Mouse (Mus musculus) ovary, adult 2 months (tissue): Measurements from ENCODE around the gene Sdad1. TPM values are rescaled to one million over a fixed set of nuclear protein-coding genes. Genes with fewer than 3 reads are reported as not detected.

ENCODE experiments used
- polyA plus RNA-seq: library from polyadenylated mRNA; depleted of rRNA; stranded (reverse); fragments of >200 nt; gene quantifications from 2 replicates; pipeline ENCODE4 v1.2.3, GENCODE M21; 2012; rRNA removed

Gene Sdad1
- polyA plus RNA-seq: 14.7 and 14.9 TPM in 2 replicates

DNA sequence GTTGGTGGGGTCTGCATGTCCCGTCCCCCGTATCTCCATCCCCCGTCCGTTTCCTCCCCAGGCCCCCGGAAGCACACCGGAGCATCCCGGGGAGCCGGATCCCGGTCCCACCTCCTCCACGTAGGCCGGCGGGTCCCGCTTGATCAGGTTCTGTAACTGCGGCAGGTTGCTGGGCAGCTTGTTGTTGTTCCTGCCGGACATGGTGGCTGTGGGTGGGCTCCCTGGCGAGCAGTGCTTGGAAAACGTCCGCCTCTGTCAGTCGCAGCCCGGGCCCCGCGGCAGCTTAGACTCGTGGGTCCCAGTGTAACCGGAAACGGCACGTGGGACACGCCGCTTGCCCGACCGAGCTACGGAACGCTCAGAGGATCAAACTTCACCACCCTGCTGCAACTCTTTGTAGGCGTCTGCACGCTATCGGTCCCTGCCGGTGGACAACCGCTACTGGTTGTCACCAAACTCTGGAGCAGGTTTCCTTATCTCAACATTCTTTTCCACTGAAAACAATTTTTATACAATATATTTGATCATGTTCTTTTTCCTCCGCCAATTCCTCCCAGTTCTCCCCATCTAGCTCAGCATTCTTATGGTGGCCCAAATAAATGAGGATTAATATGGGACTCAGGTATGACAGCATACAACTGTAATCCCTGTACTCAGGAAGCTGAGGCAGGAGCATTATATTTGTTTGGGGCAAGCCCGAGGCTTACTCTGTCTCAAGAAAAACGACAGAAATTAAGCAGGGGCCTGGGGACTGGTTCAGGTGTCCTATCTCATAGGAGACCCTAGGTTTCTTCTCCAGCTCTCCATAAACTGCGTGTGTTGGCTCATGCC is at the start of gene Sdad1:
Sdad1 (minus strand) TSS at position 799 of the 831 bp plus-strand sequence.

DNA sequence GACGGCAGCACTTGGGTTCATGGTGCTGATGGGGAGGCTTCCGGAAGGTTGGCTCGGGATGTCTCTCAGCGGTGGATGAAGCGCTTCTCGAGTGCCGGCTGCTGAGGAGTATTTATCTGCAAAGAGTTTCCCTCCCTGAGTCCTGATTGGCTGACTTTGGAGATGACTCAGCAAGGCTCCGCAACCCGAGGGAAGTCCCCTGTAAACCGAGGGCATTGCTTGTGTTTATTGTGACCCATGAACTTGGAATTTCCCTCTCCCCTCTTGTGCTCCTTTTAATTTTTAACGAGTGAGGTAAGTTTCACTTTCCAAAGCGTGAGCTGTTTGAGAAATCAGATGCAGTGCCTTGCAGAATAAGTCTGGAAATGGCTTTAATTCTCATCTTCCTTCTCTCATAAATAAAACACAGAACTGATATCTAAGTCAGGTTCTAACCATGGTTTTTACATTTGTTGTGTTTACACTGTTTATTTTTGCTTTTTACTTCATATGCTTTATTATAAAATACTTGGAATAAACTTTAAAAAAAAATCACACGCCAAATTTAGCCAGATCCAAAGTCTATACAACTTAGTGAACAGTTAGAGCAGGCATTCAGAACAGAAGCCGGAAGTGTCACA is 38.6 kb upstream of the Sdad1 start, which contains the start of gene Cxcl10:
Cxcl10 (minus strand) TSS at position 96 of the 620 bp plus-strand sequence.

DNA sequence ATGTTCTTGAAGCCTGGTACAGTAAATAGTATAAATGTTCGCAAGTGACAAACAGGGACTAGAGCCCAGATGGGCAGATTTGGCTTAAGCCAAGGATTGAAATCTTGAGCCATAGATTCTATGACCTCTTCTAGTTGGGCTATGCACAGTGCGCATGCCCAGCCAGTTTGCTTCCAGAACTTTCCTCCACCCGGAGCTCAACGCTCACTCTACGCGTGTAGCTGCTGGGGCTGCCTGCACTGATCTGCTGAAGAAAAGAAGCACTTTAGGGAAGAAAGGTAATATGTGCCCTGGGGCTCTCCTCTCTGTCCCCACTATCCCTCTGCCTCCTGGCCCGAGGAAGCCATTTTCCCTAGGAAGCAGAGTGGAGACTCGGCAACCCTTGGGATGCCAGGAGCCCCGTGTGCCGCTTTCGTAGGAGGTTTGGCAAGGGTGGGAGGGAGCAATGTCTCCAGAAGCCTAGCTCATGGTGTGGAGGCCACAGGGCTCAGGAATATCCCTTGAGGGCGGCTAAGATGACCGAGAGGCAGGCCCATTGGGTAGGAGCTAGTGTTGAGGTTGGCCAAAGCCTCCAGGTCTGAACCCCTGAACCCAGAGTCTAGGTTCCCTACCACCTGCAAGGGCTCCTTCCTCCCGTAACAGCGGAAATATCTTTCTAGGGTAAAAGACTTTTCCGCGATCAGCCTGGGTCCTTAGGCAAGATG is 21.5 kb upstream of the Sdad1 start, which contains the start of gene Art3:
Art3 (plus strand) TSS at position 193 of the 704 bp plus-strand sequence.

DNA sequence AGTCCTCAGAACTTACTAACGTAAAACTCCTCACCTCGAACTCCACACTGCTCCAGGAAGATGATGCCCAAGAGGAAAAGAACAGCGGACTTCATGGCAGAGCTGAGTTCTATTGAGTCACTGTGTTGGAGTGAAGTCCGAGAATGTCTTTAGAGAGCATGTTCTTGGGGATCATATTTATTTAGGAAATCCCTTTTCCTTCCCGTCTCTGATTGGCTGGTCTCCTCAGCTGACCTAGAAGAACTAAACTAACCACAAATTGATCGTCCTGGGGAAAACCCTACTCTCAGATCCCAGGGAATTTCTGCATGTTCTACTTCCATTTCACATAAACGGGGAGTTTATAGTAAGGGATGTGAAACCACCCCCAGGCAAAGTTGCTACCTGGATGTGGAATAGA is 17.6 kb upstream of the Sdad1 start, which contains the start of gene Cxcl9:
Cxcl9 (minus strand) TSS at position 151 of the 400 bp plus-strand sequence.

DNA sequence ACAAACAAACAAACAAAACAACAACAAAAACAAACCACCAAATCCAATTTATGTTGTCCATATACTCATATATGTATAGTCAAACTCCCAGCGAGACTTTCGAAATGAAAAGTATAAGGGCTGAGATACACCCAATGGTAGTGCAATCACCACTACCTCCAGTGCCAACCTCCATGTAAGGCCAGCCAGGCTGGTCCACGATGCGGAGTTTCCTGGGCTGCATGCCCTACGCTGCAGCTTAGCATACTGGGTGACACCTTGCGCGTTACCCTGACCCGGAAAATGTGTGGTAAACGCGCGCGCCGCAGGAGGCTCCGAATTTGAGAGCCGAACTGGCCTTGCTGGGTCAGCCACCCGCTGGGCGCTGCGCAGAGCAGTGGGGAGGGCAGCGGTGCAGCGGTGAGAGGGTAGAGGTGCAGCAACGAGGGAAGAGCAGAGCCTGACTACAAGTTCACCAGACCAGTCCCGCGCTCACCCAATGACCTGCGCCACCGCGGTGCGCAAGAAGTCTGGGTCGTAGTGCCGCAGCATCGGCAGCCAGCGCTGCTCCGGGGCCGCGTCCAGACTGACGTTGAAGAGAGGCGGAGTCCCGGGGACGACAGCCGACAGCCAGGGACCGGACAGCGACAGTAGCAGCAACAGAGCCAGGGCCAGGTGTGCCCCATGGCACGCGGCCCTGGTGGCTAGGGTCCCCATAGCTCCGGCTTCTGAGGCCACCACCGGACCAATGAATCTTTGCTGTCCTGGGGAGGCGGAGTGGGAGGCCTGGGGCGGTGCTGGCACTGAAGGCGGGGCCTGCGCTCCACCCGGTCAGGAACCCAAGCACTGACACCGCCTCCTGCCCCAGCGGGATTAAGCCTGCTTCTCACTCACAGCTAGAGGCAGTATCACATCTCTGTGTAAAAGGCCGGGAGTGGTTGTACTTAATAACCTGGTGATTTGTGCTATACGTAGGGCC is 32.6 kb downstream of the Sdad1 start, which contains the start of gene Naaa:
Naaa (minus strand) TSS at position 734 of the 958 bp plus-strand sequence.

DNA sequence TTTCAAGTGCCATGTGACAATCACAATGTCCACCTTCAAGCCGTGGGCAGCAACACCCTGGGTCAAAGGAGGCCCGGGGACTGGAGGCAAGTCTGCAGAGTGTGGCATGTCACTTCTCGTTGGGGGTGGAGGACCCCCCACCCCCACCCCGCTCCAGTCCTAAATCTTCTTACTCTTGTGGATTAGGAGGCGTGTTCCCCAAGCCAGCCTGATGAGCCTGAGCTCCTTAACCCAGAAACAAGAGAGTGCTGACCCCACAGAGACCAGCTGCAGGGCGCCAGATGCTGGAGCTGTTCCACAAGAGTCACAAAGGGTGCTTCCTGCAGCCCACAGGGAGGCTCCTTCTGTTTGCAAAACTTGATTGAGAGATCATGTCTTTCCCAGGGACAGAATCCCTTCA is 54.1 kb downstream of the Sdad1 start, which contains the start of gene Ppef2:
Ppef2 (minus strand) TSS at position 61 of the 400 bp plus-strand sequence.

Other genes starting within 250 kb of the Sdad1 start
- gene G3bp2, start 226.8 kb downstream of the Sdad1 start, polyA plus RNA-seq: 12.3 and 14.3 TPM in 2 replicates
- 29.4 and 36.8 TPM in 2 replicates for gene Uso1, start 172.5 kb downstream of the Sdad1 start, polyA plus RNA-seq
- not detected in 2 replicates for gene U90926, start 95.1 kb downstream of the Sdad1 start, polyA plus RNA-seq
- 2.0 and 2.2 TPM in 2 replicates for gene Ppef2, start 54.2 kb downstream of the Sdad1 start, polyA plus RNA-seq
- 62.5 and 106 TPM in 2 replicates for gene Naaa, start 32.3 kb downstream of the Sdad1 start, polyA plus RNA-seq
- gene Cxcl9, start 17.6 kb upstream of the Sdad1 start, polyA plus RNA-seq: 2.7 and 3.0 TPM in 2 replicates
- 4.9 and 5.2 TPM in 2 replicates for gene Art3, start 21.3 kb upstream of the Sdad1 start, polyA plus RNA-seq
- 6.1 and 7.6 TPM in 2 replicates for gene Cxcl10, start 38.4 kb upstream of the Sdad1 start, polyA plus RNA-seq
- gene Nup54, start 124.7 kb upstream of the Sdad1 start, polyA plus RNA-seq: 9.6 and 23.6 TPM in 2 replicates
- gene Scarb2, start 196.4 kb upstream of the Sdad1 start, polyA plus RNA-seq: 31.3 and 39.4 TPM in 2 replicates
- 7.9 and 9.6 TPM in 2 replicates for gene Fam47e, start 244.6 kb upstream of the Sdad1 start, polyA plus RNA-seq